Mouse (Mus musculus): Measurements from ENCODE around the gene Hspd1. TPM values are rescaled to one million over a fixed set of nuclear protein-coding genes. Genes with fewer than 3 reads are reported as not detected.
"Not testable (repeated sequence)": the region's sequence is repeated elsewhere in the genome, so short reads cannot be mapped to it uniquely, and the experiment has no call there.

Gene Hspd1
- total and polyA plus RNA-seq, 2 experiments, result 52.3 to 301 TPM

- peaks cover 51% of the 10 kb centered on the region for H3K36me3 ChIP-seq (ENCODE audit: control insufficient read depth, insufficient read depth, low read length)
- no peaks in the 10 kb centered on the region for H3K27me3 ChIP-seq (ENCODE audit: control insufficient read depth, insufficient read depth, low read length)
- peak; percentile 58 for DNase-seq (ENCODE audit: extremely low read depth, low read depth, low spot score)
- H3K79me2 ChIP-seq (ENCODE audit: control insufficient read depth, insufficient read depth, low read length), result no peaks in the 10 kb centered on the region
- no peak overlapping the region for H3K4me3 ChIP-seq (ENCODE audit: insufficient read depth, low read depth, low read length)
- TF ChIP-seq CTCF (IDR thresholded peaks at IDR 0.05; ENCODE audit: low read depth, low read length) (no peak), POLR2A (IDR thresholded peaks at IDR 0.05; ENCODE audit: extremely low read depth, insufficient read depth, low read length) (no peak)
- H3K27ac ChIP-seq (replicated peaks; ENCODE audit: insufficient read depth, low read depth, low read length), result no peak overlapping the region; the same call in 1 of the 2 replicates
- H3K4me1 ChIP-seq (ENCODE audit: control insufficient read depth, insufficient read depth, low read length), result peaks cover 10% of the 10 kb centered on the region
- no peak overlapping the region for H3K9ac ChIP-seq (ENCODE audit: low read depth, low read length)
Measured at GRCm38 (mm10) chr1:55076395-55076743, 11.7 kb downstream of the Hspd1 start.

- no peak for DNase-seq (ENCODE audit: extremely low read depth, low read depth, low spot score)
- 75% methylated on average over 5 of the region's 5 CpGs for WGBS
- H3K79me2 ChIP-seq (ENCODE audit: control insufficient read depth, insufficient read depth, low read length), result no peaks in the 10 kb centered on the region
Measured at GRCm38 (mm10) chr1:55075652-55076394, 12.2 kb downstream of the Hspd1 start.

GRCm38 (mm10) chr1:55074757-55075156, 13.3 kb downstream of the Hspd1 start:
- DNase-seq (ENCODE audit: extremely low read depth, low read depth, low spot score), result no peak
- H3K27ac ChIP-seq (replicated peaks; ENCODE audit: insufficient read depth, low read depth, low read length), result no peak overlapping the region

More at GRCm38 (mm10) chr1:55075652-55076394, 12.2 kb downstream of the Hspd1 start:
- TF ChIP-seq POLR2A (IDR thresholded peaks at IDR 0.05; ENCODE audit: extremely low read depth, insufficient read depth, low read length), result no peak
- no peak for TF ChIP-seq CTCF (IDR thresholded peaks at IDR 0.05; ENCODE audit: low read depth, low read length)
- H3K4me3 ChIP-seq (ENCODE audit: insufficient read depth, low read depth, low read length), result no peak overlapping the region
- peak overlapping the region; percentile 36 for H3K27ac ChIP-seq (replicated peaks; ENCODE audit: insufficient read depth, low read depth, low read length)
- H3K36me3 ChIP-seq (ENCODE audit: control insufficient read depth, insufficient read depth, low read length), result peaks cover 52% of the 10 kb centered on the region
- H3K9ac ChIP-seq (ENCODE audit: low read depth, low read length), result no peak overlapping the region
- H3K4me1 ChIP-seq (ENCODE audit: control insufficient read depth, insufficient read depth, low read length), result peaks cover 9% of the 10 kb centered on the region
- H3K27me3 ChIP-seq (ENCODE audit: control insufficient read depth, insufficient read depth, low read length), result no peaks in the 10 kb centered on the region

GRCm38 (mm10) chr1:55072328-55072727, 15.7 kb downstream of the Hspd1 start:
- H3K36me3 ChIP-seq (ENCODE audit: control insufficient read depth, insufficient read depth, low read length), result peaks cover 54% of the 10 kb centered on the region
- H3K4me1 ChIP-seq (ENCODE audit: control insufficient read depth, insufficient read depth, low read length); H3K79me2 ChIP-seq (ENCODE audit: control insufficient read depth, insufficient read depth, low read length); H3K27me3 ChIP-seq (ENCODE audit: control insufficient read depth, insufficient read depth, low read length); DNase-seq (ENCODE audit: extremely low read depth, low read depth, low spot score); H3K27ac ChIP-seq (replicated peaks; ENCODE audit: insufficient read depth, low read depth, low read length); H3K9ac ChIP-seq (ENCODE audit: low read depth, low read length); H3K4me3 ChIP-seq (ENCODE audit: insufficient read depth, low read depth, low read length): not testable (repeated sequence)

More at GRCm38 (mm10) chr1:55074757-55075156, 13.3 kb downstream of the Hspd1 start:
- H3K36me3 ChIP-seq (ENCODE audit: control insufficient read depth, insufficient read depth, low read length), result peaks cover 53% of the 10 kb centered on the region
- 57% methylated on average over 2 of the region's 2 CpGs for WGBS
- no peak overlapping the region for H3K9ac ChIP-seq (ENCODE audit: low read depth, low read length)
- H3K4me3 ChIP-seq (ENCODE audit: insufficient read depth, low read depth, low read length), result no peak overlapping the region
- TF ChIP-seq POLR2A (IDR thresholded peaks at IDR 0.05; ENCODE audit: extremely low read depth, insufficient read depth, low read length) (no peak), CTCF (IDR thresholded peaks at IDR 0.05; ENCODE audit: low read depth, low read length) (no peak)
- no peaks in the 10 kb centered on the region for H3K79me2 ChIP-seq (ENCODE audit: control insufficient read depth, insufficient read depth, low read length)
- H3K27me3 ChIP-seq (ENCODE audit: control insufficient read depth, insufficient read depth, low read length), result no peaks in the 10 kb centered on the region
- peaks cover 6% of the 10 kb centered on the region; the same call in 1 of the 2 replicates for H3K4me1 ChIP-seq (ENCODE audit: control insufficient read depth, insufficient read depth, low read length)

GRCm38 (mm10) chr1:55061772-55062171, 26.3 kb downstream of the Hspd1 start:
- Histone ChIP-seq H3K79me2 (ENCODE audit: control insufficient read depth, insufficient read depth, low read length) (peaks cover 28% of the 10 kb centered on the region), H3K4me3 (ENCODE audit: insufficient read depth, low read depth, low read length) (no peak overlapping the region), H3K27me3 (ENCODE audit: control insufficient read depth, insufficient read depth, low read length) (no peaks in the 10 kb centered on the region), H3K36me3 (ENCODE audit: control insufficient read depth, insufficient read depth, low read length) (peaks cover 57% of the 10 kb centered on the region), H3K27ac (replicated peaks; ENCODE audit: insufficient read depth, low read depth, low read length) (no peak overlapping the region), H3K4me1 (ENCODE audit: control insufficient read depth, insufficient read depth, low read length) (peaks cover 22% of the 10 kb centered on the region), H3K9ac (ENCODE audit: low read depth, low read length) (no peak overlapping the region)
- 92% methylated on average over 4 of the region's 4 CpGs for WGBS
- TF ChIP-seq POLR2A (IDR thresholded peaks at IDR 0.05; ENCODE audit: extremely low read depth, insufficient read depth, low read length), result no peak
- TF ChIP-seq CTCF (IDR thresholded peaks at IDR 0.05; ENCODE audit: low read depth, low read length), result no peak
- DNase-seq (ENCODE audit: extremely low read depth, low read depth, low spot score), result no peak

- peaks cover 34% of the 10 kb centered on the region for H3K79me2 ChIP-seq (ENCODE audit: control insufficient read depth, insufficient read depth, low read length)
- no peak for DNase-seq (ENCODE audit: extremely low read depth, low read depth, low spot score)
- 92% methylated on average over 5 of the region's 5 CpGs for WGBS
- peaks cover 24% of the 10 kb centered on the region for H3K4me1 ChIP-seq (ENCODE audit: control insufficient read depth, insufficient read depth, low read length)
- H3K27ac ChIP-seq (replicated peaks; ENCODE audit: insufficient read depth, low read depth, low read length), result no peak overlapping the region
- no peak overlapping the region for H3K9ac ChIP-seq (ENCODE audit: low read depth, low read length)
- peaks cover 55% of the 10 kb centered on the region for H3K36me3 ChIP-seq (ENCODE audit: control insufficient read depth, insufficient read depth, low read length)
- no peaks in the 10 kb centered on the region for H3K27me3 ChIP-seq (ENCODE audit: control insufficient read depth, insufficient read depth, low read length)
- no peak for TF ChIP-seq CTCF (IDR thresholded peaks at IDR 0.05; ENCODE audit: low read depth, low read length)
- TF ChIP-seq POLR2A (IDR thresholded peaks at IDR 0.05; ENCODE audit: extremely low read depth, insufficient read depth, low read length), result no peak
- H3K4me3 ChIP-seq (ENCODE audit: insufficient read depth, low read depth, low read length), result no peak overlapping the region
Measured at GRCm38 (mm10) chr1:55061099-55061498, 26.9 kb downstream of the Hspd1 start.

GRCm38 (mm10) chr1:55058383-55058782, 29.7 kb downstream of the Hspd1 start:
- H3K9ac ChIP-seq (ENCODE audit: low read depth, low read length), result not testable (repeated sequence)

More at GRCm38 (mm10) chr1:55058383-55058782, 29.7 kb downstream of the Hspd1 start:
- H3K27ac ChIP-seq (replicated peaks; ENCODE audit: insufficient read depth, low read depth, low read length); H3K27me3 ChIP-seq (ENCODE audit: control insufficient read depth, insufficient read depth, low read length); DNase-seq (ENCODE audit: extremely low read depth, low read depth, low spot score); H3K4me3 ChIP-seq (ENCODE audit: insufficient read depth, low read depth, low read length): not testable (repeated sequence)
- peaks cover 34% of the 10 kb centered on the region for H3K4me1 ChIP-seq (ENCODE audit: control insufficient read depth, insufficient read depth, low read length)
- H3K36me3 ChIP-seq (ENCODE audit: control insufficient read depth, insufficient read depth, low read length), result peaks cover 42% of the 10 kb centered on the region
- peaks cover 52% of the 10 kb centered on the region for H3K79me2 ChIP-seq (ENCODE audit: control insufficient read depth, insufficient read depth, low read length)
- 86% methylated on average over 2 of the region's 3 CpGs for WGBS

Measured in liver, adult 2 months (tissue).